Mouse (Mus musculus) midbrain, embryonic 11.5 days (tissue): ENCODE measurements around the gene Mroh2a. TPM values are rescaled to one million over a fixed set of nuclear protein-coding genes. Genes with fewer than 3 reads are reported as not detected.

Experiments used
- ATAC-seq: fragments of 200-750 bp; cut with Nextera tagmentation; 2 replicates; pipeline ENCODE4 v1.8.0; 2017; ENCODE audit warnings: moderate TSS enrichment, moderate library complexity; ENCODE audit not compliant: low FRiP score
- DNase-seq: peaks from one replicate; pipeline ENCODE4 v3.0.0; 2015; ENCODE audit warnings: low spot score; ENCODE audit errors: missing footprints
- H3K27ac ChIP-seq: fragments of 300-500 bp; sonication (generic); 2 replicates; pipeline ENCODE4 v1.5.1; 2014; ENCODE audit warnings: low read depth, low read length
- H3K27me3 ChIP-seq: fragments of 300-500 bp; sonication (generic); 2 replicates; pipeline ENCODE4 v1.6.1; 2014; ENCODE audit warnings: mild to moderate bottlenecking, low read length, moderate library complexity, mixed read lengths; ENCODE audit not compliant: control insufficient read depth, insufficient read depth
- H3K36me3 ChIP-seq: fragments of 300-500 bp; sonication (generic); 2 replicates; pipeline ENCODE4 v1.6.1; 2014; ENCODE audit warnings: mild to moderate bottlenecking, low read length, moderate library complexity, mixed read lengths; ENCODE audit not compliant: control insufficient read depth, insufficient read depth
- H3K4me1 ChIP-seq: fragments of 300-500 bp; sonication (generic); 2 replicates; pipeline ENCODE4 v1.6.1; 2014; ENCODE audit warnings: low read length; ENCODE audit not compliant: control insufficient read depth, insufficient read depth
- H3K4me2 ChIP-seq: fragments of 300-500 bp; sonication (generic); 2 replicates; pipeline ENCODE4 v1.6.1; 2014; ENCODE audit warnings: mild to moderate bottlenecking, moderate library complexity
- H3K4me3 ChIP-seq: fragments of 300-500 bp; sonication (generic); 2 replicates; pipeline ENCODE4 v1.5.1; 2014; ENCODE audit warnings: low read depth, low read length
- H3K9ac ChIP-seq: fragments of 300-500 bp; sonication (generic); 2 replicates; pipeline ENCODE4 v1.6.1; 2014; ENCODE audit warnings: low read length
- H3K9me3 ChIP-seq: fragments of 300-500 bp; sonication (generic); 2 replicates; pipeline ENCODE4 v1.6.1; 2016; ENCODE audit warnings: low read length; ENCODE audit not compliant: control insufficient read depth
- WGBS: fragments of 180-500 bp; shearing (Covaris S2); extraction: QIAGEN DNeasy Blood & Tissue Kit; methylation state at CpG from one replicate; pipeline ENCODE4 v1.1.7; 2014; 5-methylcytosine and 5-hydroxymethylcytosine counted together
- polyA plus RNA-seq: library from polyadenylated mRNA; unstranded; fragments of >200 nt; fragmentation: Nextera tagmentation; extraction: Ambion mirVana; gene quantifications from 2 replicates; pipeline ENCODE4 v1.2.1, GENCODE M21; 2014

The Mroh2a gene
- polyA plus RNA-seq, 1 experiment from 2014 or later = 1.7 TPM

GRCm38 (mm10) chr1:88297480-88298258, 70.9 kb downstream of the Mroh2a start:
- WGBS = 64% methylated on average over 7 of the region's 7 CpGs
- ATAC-seq = no peak
- H3K9ac ChIP-seq = no peak overlapping the region
- no peak overlapping the region for H3K27ac ChIP-seq
- no peak overlapping the region for H3K4me3 ChIP-seq
- no peaks in the 10 kb centered on the region for H3K27me3 ChIP-seq
- H3K9me3 ChIP-seq = peaks cover 67% of the 10 kb centered on the region
- DNase-seq = peak; percentile 86
- no peak overlapping the region for H3K4me2 ChIP-seq
- no peaks in the 10 kb centered on the region for H3K4me1 ChIP-seq
- no peaks in the 10 kb centered on the region for H3K36me3 ChIP-seq

DNA sequence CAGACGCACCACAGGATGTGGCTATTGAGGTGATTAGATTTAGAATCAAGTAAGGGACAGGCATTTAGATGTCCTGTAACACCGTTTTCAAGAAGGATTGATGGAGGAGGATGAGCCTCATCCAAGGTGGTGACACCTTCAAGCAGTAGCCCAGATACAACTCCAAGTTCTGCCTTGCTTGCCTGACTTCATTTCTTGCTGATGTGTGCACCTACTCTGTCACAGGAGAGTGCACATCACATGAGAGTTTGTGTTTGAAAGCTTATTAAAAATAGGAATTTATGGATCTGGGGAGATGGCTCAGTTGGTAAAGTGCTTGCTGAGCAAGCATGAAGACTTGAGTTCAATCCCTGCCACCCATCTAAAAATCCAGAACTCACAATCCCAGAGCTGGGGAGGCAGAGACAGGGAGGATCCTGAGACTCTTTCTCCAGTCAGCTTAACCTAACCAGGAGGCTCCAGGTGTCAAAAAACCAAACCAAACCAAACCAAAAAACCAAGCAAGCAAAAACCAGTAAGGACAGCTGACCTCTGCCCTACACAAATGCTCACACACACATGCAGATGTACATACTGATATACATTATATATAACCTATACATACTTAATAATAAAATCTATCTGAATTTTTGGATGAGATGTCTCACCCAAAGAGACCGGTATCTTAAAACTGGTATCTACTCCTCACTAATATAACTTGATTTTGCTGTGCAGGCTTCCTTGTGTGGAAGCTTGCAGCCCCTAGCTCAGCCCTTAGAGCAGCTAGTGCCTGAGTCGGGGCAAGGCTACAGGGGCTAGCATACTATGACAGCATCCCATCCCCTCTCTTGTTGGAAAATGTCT, 72.1 kb downstream of the Mroh2a start:
- no peaks in the 10 kb centered on the region for H3K36me3 ChIP-seq
- H3K4me2 ChIP-seq = no peak overlapping the region
- H3K9me3 ChIP-seq = peaks cover 76% of the 10 kb centered on the region
- WGBS = 68% methylated on average over 4 of the region's 4 CpGs
- H3K4me1 ChIP-seq = no peaks in the 10 kb centered on the region
- H3K9ac ChIP-seq = no peak overlapping the region
- no peak for ATAC-seq
- H3K27me3 ChIP-seq = no peaks in the 10 kb centered on the region
- H3K27ac ChIP-seq = no peak overlapping the region
- peak; percentile 77 for DNase-seq
- no peak overlapping the region for H3K4me3 ChIP-seq

DNA sequence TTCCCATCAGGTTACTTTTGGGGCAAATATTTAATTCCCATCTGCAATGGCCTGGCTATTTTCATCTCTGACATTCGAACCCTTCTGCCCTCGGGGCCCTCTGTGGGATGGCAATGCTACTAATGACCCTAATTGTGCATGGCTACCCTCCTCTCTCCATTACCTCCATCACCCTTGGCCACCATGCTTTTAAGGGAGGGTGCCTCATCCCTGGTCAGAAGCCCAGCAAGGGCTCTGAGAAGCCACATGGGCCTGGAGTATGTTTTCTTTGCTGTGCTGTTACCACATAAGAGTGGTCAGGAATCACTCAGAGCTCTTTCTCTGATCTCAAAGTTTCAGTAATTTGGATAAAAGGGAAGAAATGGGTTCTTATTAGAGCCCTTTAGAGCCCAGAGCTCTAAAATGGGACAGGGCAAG, 72.8 kb downstream of the Mroh2a start:
- DNase-seq (no peak), ATAC-seq (no peak)
- Histone ChIP-seq H3K27ac (no peak overlapping the region), H3K9me3 (peaks cover 78% of the 10 kb centered on the region), H3K4me3 (no peak overlapping the region), H3K27me3 (no peaks in the 10 kb centered on the region), H3K4me1 (no peaks in the 10 kb centered on the region), H3K36me3 (no peaks in the 10 kb centered on the region), H3K9ac (no peak overlapping the region), H3K4me2 (no peak overlapping the region)
- 81% methylated on average over 2 of the region's 2 CpGs for WGBS

GRCm38 (mm10) chr1:88300301-88301050, 73.7 kb downstream of the Mroh2a start:
- Histone ChIP-seq H3K4me1 (no peaks in the 10 kb centered on the region), H3K9me3 (peaks cover 83% of the 10 kb centered on the region), H3K4me2 (no peak overlapping the region), H3K27me3 (no peaks in the 10 kb centered on the region), H3K36me3 (no peaks in the 10 kb centered on the region), H3K27ac (no peak overlapping the region), H3K9ac (no peak overlapping the region), H3K4me3 (no peak overlapping the region)
- DNase-seq (peak; percentile 74), ATAC-seq (peak; percentile 17; the same call in 1 of the 2 replicates)
- 48% methylated on average over 5 of the region's 5 CpGs for WGBS

DNA sequence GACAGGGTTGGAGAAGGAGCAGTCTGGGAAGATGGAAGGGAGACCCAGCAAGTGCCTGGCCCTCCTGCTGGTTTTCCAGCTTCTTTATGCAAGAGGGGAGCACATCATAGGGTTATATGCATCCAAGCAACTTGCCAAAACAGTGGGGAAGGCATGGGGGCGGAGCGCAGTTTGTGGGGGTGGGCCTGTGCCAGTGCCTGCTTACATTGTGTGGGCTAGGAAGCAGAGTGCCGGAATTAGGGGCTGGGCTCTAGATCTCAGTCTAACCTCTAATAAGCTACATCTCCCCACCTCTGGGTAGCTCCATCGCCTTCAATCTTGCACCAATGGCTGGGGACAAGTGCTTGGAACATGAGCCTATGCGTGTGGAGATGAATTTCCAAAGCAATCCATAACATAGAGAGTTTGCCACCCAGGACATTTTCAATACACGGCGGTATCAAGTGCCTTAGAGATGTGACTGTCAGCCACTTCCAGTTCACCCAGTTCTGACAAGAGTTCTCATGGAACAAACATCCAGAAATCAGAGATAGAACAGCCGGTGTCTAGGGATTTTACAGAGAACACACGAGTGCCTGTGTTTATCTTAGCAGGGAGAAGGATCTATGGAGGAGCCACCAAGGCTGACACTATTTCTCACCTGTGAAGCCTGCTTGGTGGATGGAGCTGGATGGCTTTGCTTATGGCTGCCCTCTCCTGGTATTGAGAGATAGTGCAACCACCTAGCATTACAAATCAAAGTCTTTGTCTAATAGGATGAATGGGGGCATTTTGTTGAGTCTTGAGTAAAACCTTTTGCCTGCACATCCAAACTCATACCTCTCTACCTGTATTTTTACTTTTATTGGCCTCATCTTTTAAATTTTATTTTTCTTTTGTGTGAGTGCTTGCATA, 74.6 kb downstream of the Mroh2a start:
- Histone ChIP-seq H3K27ac (no peak overlapping the region), H3K4me3 (no peak overlapping the region), H3K4me1 (no peaks in the 10 kb centered on the region), H3K4me2 (no peak overlapping the region), H3K9me3 (peaks cover 82% of the 10 kb centered on the region), H3K36me3 (no peaks in the 10 kb centered on the region), H3K27me3 (no peaks in the 10 kb centered on the region), H3K9ac (no peak overlapping the region)
- DNase-seq (peak; percentile 84), ATAC-seq (0 out of 2 replicates have a peak, but pooled peaks have one; percentile 3)
- WGBS = 71% methylated on average over 9 of the region's 9 CpGs

DNA sequence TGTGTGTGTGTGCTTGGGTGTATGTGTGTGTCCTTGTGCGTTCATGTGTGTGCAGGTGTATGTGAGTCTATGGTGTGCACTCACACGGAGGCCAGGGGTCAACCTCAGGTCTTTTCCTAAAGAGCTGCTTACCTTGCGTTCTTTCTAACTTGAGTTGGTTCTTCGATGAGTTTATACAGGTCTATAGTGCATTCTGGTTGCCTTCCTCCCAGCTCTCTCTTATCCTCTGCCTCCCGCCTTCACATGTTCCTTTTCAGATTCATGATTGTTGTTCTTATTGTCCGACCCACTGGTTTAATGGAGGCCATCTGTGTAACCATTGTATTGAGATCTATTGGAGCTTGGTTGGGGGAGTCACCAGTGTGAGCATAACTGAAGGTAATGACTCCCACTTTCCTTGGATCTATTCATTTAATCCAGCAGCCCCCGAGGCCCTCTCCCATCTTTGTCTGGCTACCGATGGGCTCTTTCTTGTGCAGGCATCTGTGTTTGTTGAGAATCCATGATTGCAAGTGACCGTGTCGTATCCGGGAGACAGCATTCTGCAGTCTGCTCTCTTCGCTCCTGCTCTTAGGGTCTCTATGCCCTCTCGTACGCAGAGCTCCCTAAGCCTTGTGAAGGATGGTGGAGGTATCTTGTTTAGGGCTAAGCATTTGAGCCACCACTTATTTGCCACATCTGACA, 75.4 kb downstream of the Mroh2a start:
- Histone ChIP-seq H3K9me3 (peaks cover 91% of the 10 kb centered on the region), H3K27ac (no peak overlapping the region), H3K4me2 (no peak overlapping the region), H3K4me1 (no peaks in the 10 kb centered on the region), H3K4me3 (no peak overlapping the region), H3K36me3 (no peaks in the 10 kb centered on the region), H3K9ac (no peak overlapping the region), H3K27me3 (no peaks in the 10 kb centered on the region)
- 65% methylated on average over 14 of the region's 14 CpGs for WGBS
- ATAC-seq = 0 out of 2 replicates have a peak, but pooled peaks have one; percentile 7
- peak; percentile 80 for DNase-seq

- H3K4me1 ChIP-seq = no peaks in the 10 kb centered on the region
- no peak overlapping the region for H3K9ac ChIP-seq
- 65% methylated on average over 6 of the region's 6 CpGs for WGBS
- H3K36me3 ChIP-seq = no peaks in the 10 kb centered on the region
- H3K27ac ChIP-seq = no peak overlapping the region
- no peak overlapping the region for H3K4me2 ChIP-seq
- peaks cover 89% of the 10 kb centered on the region for H3K9me3 ChIP-seq
- DNase-seq = peak; percentile 75
- H3K4me3 ChIP-seq = no peak overlapping the region
- ATAC-seq = no peak
- no peaks in the 10 kb centered on the region for H3K27me3 ChIP-seq
Observed at GRCm38 (mm10) chr1:88303762-88304161, 77.0 kb downstream of the Mroh2a start.
